Mouse (Mus musculus): ENCODE measurements at regions not wholly inside any gene's neighbourhood (a gene's known extent, or its start where the extent isn't known, plus 50 kb on each side); places are given as distances from the start of the nearest gene placed in this dataset.
"Not testable (repeated sequence)": the region's sequence is repeated elsewhere in the genome, so short reads cannot be mapped to it uniquely, and the experiment has no call there.

DNA sequence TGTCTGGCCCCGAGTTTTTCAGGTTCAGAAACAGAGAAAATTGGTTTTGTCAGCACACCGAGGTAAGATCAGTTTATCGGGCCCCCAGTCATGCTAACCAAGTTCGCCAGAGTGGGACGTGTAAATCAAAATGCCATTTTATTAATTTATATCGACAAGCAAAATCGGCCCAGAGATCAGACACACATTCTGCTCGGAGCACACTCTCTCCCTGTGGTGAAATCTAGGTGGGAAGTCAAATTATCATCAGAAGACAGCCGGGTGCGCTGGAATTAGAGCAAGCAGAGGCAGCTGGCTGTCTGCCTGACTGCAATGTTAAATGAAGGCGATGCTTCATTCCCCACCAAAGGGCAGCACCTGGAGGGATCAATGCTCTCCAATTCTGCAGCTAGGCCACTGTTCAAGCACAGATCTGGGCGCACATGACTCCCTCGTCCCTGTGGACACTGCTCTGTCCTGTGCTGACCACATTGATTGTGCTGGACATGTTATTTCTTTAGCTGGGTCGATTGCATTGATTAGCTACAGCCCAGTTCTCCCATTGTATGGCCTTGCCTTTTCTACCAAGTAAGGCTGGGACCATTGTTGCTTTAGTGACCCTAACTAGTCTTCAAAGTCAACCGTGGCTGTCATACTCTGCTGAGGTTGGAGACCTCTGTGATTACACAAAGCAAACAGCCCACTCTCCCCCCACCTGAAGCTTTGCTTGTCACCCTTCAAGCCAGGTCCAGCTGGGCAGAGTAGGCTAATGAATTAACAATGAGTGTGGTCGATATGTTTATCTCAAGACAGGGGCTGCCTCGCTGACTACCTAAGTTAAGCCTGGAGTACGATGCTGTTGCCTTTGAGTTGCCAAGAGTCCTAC lies 677.0 kb upstream of the Gm19410 start:
- H3K36me3 ChIP-seq (ENCODE audit: control insufficient read depth, insufficient read depth, low read length), result no peaks in the 10 kb centered on the region
- H3K4me3 ChIP-seq (ENCODE audit: low read length), result no peak overlapping the region
- no peak overlapping the region for H3K9ac ChIP-seq (ENCODE audit: low read depth, low read length)
- H3K4me2 ChIP-seq (ENCODE audit: low read depth, low read length), result no peak overlapping the region
- H3K9me3 ChIP-seq (ENCODE audit: control insufficient read depth, low read length), result no peaks in the 10 kb centered on the region
- ATAC-seq, result no peak
- no peak overlapping the region for H3K27ac ChIP-seq (ENCODE audit: low read length)
- no peaks in the 10 kb centered on the region for H3K4me1 ChIP-seq (ENCODE audit: control insufficient read depth, insufficient read depth, low read length)
- H3K27me3 ChIP-seq (replicated peaks; ENCODE audit: control insufficient read depth, insufficient read depth, low read length), result no peaks in the 10 kb centered on the region
- WGBS, result 70% methylated on average over 18 of the region's 18 CpGs

DNA sequence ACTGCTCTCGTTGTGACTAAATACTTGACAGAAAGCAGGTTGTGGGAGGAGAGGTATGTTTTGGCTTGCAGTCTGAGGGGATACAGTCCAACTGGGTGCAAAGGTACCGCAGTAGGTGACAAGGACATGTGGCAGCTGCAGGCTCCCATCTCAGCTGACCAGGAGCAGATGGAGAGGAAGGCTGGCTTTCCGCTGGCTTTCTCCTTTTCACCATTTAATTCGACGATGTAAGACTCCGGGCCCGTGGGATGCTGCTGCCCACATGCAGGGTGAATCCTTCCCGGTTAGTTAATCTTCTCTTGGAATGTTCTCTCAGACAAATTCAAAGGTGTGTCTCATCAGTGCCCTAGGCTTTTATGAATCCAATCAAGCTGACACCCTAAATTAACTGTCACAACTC lies 676.1 kb upstream of the Gm19410 start:
- H3K27me3 ChIP-seq (replicated peaks; ENCODE audit: control insufficient read depth, insufficient read depth, low read length), result no peaks in the 10 kb centered on the region
- no peak overlapping the region for H3K27ac ChIP-seq (ENCODE audit: low read length)
- H3K4me2 ChIP-seq (ENCODE audit: low read depth, low read length), result no peak overlapping the region
- 92% methylated on average over 8 of the region's 8 CpGs for WGBS
- H3K4me3 ChIP-seq (ENCODE audit: low read length), result no peak overlapping the region
- no peak for ATAC-seq
- H3K36me3 ChIP-seq (ENCODE audit: control insufficient read depth, insufficient read depth, low read length), result no peaks in the 10 kb centered on the region
- no peak overlapping the region for H3K9ac ChIP-seq (ENCODE audit: low read depth, low read length)
- no peaks in the 10 kb centered on the region for H3K9me3 ChIP-seq (ENCODE audit: control insufficient read depth, low read length)
- H3K4me1 ChIP-seq (ENCODE audit: control insufficient read depth, insufficient read depth, low read length), result no peaks in the 10 kb centered on the region

DNA sequence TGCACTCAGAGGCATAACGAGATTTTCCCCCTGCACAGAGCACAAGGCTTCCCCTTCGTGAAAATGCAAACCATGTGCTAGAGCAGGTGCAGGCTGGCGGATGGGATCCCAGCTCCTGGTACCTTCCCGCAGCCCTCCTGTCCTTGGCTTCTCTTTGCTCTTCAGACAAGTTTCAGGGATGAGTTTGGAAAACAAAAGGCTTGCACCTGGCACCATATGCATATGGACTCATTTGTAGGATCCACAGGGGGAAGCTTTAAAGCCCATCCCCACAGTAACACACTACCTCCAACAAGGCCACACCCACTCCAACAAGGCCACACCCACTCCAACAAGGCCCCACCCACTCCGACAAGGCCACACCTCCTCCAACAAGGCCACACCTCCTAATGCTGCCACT lies 663.9 kb upstream of the Gm19410 start:
- Histone ChIP-seq H3K4me2 (ENCODE audit: low read depth, low read length) (no peak overlapping the region), H3K9ac (ENCODE audit: low read depth, low read length) (no peak overlapping the region), H3K4me3 (ENCODE audit: low read length) (no peak overlapping the region), H3K4me1 (ENCODE audit: control insufficient read depth, insufficient read depth, low read length) (no peaks in the 10 kb centered on the region), H3K27ac (ENCODE audit: low read length) (no peak overlapping the region), H3K9me3 (ENCODE audit: control insufficient read depth, low read length) (no peaks in the 10 kb centered on the region), H3K27me3 (replicated peaks; ENCODE audit: control insufficient read depth, insufficient read depth, low read length) (no peaks in the 10 kb centered on the region), H3K36me3 (ENCODE audit: control insufficient read depth, insufficient read depth, low read length) (no peaks in the 10 kb centered on the region)
- ATAC-seq, result no peak
- WGBS, result 71% methylated on average over 5 of the region's 5 CpGs

DNA sequence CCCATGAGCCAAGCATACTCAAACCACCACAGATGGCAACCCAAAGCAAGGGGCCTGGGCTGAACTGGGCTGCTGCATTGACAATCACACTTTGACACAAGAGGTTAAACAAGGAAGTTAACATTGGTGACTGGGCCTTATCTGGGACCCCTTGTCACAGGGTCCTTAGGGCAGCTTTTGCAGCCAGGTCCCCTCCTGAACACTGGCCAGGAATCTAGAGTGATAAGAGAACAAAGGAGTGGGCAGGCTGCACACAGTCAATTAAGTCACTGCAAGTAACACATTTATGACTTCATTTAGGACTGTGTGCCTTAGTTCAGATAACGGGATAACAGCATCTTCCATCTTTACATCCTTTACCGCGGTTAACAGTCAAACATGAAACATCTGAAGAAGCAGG lies 663.5 kb upstream of the Gm19410 start:
- H3K4me2 ChIP-seq (ENCODE audit: low read depth, low read length); H3K27me3 ChIP-seq (replicated peaks; ENCODE audit: control insufficient read depth, insufficient read depth, low read length); H3K9me3 ChIP-seq (ENCODE audit: control insufficient read depth, low read length); H3K36me3 ChIP-seq (ENCODE audit: control insufficient read depth, insufficient read depth, low read length); H3K27ac ChIP-seq (ENCODE audit: low read length); H3K4me1 ChIP-seq (ENCODE audit: control insufficient read depth, insufficient read depth, low read length); H3K9ac ChIP-seq (ENCODE audit: low read depth, low read length); ATAC-seq; H3K4me3 ChIP-seq (ENCODE audit: low read length): not testable (repeated sequence)
- 62% methylated on average over 3 of the region's 3 CpGs for WGBS

DNA sequence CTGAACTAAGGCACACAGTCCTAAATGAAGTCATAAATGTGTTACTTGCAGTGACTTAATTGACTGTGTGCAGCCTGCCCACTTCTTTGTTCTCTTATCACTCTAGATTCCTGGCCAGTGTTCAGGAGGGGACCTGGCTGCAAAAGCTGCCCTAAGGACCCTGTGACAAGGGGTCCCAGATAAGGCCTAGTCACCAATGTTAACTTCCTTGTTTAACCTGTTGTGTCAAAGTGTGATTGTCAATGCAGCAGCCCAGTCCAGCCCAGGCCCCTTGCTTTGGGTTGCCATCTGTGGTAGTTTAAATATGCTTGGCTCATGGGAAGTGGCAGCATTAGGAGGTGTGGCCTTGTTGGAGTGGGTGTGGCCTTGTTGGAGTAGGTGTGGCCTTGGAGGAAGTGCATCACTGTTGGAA lies 661.1 kb upstream of the Gm19410 start:
- H3K36me3 ChIP-seq (ENCODE audit: control insufficient read depth, insufficient read depth, low read length); H3K9me3 ChIP-seq (ENCODE audit: control insufficient read depth, low read length); H3K4me2 ChIP-seq (ENCODE audit: low read depth, low read length); H3K9ac ChIP-seq (ENCODE audit: low read depth, low read length); H3K4me3 ChIP-seq (ENCODE audit: low read length); H3K27ac ChIP-seq (ENCODE audit: low read length); H3K4me1 ChIP-seq (ENCODE audit: control insufficient read depth, insufficient read depth, low read length); H3K27me3 ChIP-seq (replicated peaks; ENCODE audit: control insufficient read depth, insufficient read depth, low read length): not testable (repeated sequence)
- peak; percentile 74 for ATAC-seq

DNA sequence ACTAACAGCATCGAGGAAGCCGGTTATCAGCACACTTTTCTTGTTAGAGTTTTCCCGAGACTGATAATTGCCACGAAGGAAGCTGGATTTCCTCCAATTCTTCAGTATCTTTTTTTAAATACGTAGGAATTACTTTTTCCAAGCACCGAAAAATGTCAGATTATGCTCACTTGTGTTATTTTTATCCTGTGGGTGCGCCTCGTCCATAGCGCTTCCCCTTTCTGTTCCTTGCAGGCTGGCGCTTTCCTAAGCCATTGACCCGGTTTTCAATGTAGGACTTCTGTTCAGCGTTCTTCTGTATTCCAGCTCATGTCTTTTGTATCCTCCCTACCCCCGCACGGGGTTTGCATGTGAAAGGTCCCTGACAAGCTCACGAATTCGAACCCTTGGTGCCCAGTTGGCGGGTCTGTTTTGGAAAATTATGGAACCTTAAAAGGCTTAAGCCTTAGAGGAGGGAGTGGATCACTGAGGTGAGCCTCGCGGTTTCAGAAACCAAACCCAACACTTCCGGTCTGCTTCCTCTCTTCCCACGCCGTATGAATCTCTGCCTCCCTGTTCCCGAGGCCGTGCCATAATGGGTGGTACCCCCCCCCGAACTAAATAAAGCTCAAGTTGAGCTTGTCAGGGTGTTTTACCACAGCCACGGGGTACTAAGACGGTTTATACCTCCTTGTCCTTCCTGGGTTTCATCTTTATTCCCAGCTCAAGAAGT lies 655.9 kb upstream of the Gm19410 start:
- ATAC-seq, result no peak
- Histone ChIP-seq H3K4me3 (ENCODE audit: low read length) (no peak overlapping the region), H3K9me3 (ENCODE audit: control insufficient read depth, low read length) (no peaks in the 10 kb centered on the region), H3K36me3 (ENCODE audit: control insufficient read depth, insufficient read depth, low read length) (no peaks in the 10 kb centered on the region), H3K4me1 (ENCODE audit: control insufficient read depth, insufficient read depth, low read length) (peaks cover 3% of the 10 kb centered on the region; the same call in 1 of the 2 replicates), H3K27ac (ENCODE audit: low read length) (no peak overlapping the region), H3K4me2 (ENCODE audit: low read depth, low read length) (no peak overlapping the region), H3K27me3 (replicated peaks; ENCODE audit: control insufficient read depth, insufficient read depth, low read length) (no peaks in the 10 kb centered on the region), H3K9ac (ENCODE audit: low read depth, low read length) (no peak overlapping the region)
- WGBS, result 81% methylated on average over 27 of the region's 27 CpGs

DNA sequence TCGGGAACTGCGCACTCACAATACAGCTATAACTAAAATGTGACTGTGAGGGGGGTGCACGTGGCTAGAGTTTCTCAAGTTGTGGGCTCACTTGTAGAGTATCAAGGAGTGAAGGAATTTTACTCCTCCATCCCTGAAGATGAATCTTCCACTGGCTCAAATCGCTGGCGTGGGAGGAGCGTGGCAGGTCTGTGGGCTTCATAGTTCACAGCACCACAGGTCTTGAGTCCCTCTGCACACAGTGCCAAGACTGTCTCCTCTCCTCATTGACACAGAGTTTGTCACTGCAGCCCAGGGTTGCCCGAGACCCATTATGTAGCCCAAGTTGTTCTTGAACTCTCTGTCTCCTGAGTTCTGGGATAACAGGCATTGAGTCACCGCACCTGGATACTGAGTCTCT lies 655.3 kb upstream of the Gm19410 start:
- no peaks in the 10 kb centered on the region for H3K9me3 ChIP-seq (ENCODE audit: control insufficient read depth, low read length)
- no peaks in the 10 kb centered on the region for H3K36me3 ChIP-seq (ENCODE audit: control insufficient read depth, insufficient read depth, low read length)
- H3K27ac ChIP-seq (ENCODE audit: low read length), result no peak overlapping the region
- no peak for ATAC-seq
- no peak overlapping the region for H3K9ac ChIP-seq (ENCODE audit: low read depth, low read length)
- WGBS, result 93% methylated on average over 8 of the region's 8 CpGs
- no peak overlapping the region for H3K4me3 ChIP-seq (ENCODE audit: low read length)
- H3K4me2 ChIP-seq (ENCODE audit: low read depth, low read length), result no peak overlapping the region
- H3K4me1 ChIP-seq (ENCODE audit: control insufficient read depth, insufficient read depth, low read length), result peaks cover 3% of the 10 kb centered on the region; the same call in 1 of the 2 replicates
- H3K27me3 ChIP-seq (replicated peaks; ENCODE audit: control insufficient read depth, insufficient read depth, low read length), result no peaks in the 10 kb centered on the region

DNA sequence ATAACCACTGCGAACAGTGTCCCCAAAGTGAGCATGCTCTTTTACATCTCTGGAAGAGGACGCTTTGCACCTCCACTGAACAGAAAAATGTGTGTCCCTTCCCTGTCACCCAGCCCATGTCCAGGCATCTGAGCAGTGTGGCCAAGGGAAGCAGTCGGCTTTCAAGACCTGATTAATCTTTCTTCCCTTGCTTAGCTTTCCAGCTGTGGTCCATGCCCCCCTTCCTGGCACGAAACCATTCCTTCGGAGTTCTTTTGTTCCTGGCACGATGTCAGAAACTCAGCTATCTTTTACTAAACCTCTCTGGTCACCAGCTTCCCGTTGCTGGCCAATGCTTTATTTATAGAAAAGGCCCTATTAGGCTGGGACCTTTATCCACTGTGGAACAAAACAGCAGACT lies 654.5 kb upstream of the Gm19410 start:
- 68% methylated on average over 7 of the region's 7 CpGs for WGBS
- H3K4me3 ChIP-seq (ENCODE audit: low read length), result no peak overlapping the region
- no peak overlapping the region for H3K9ac ChIP-seq (ENCODE audit: low read depth, low read length)
- H3K27me3 ChIP-seq (replicated peaks; ENCODE audit: control insufficient read depth, insufficient read depth, low read length), result no peaks in the 10 kb centered on the region
- peaks cover 3% of the 10 kb centered on the region; the same call in 1 of the 2 replicates for H3K4me1 ChIP-seq (ENCODE audit: control insufficient read depth, insufficient read depth, low read length)
- no peaks in the 10 kb centered on the region for H3K9me3 ChIP-seq (ENCODE audit: control insufficient read depth, low read length)
- H3K36me3 ChIP-seq (ENCODE audit: control insufficient read depth, insufficient read depth, low read length), result no peaks in the 10 kb centered on the region
- no peak overlapping the region for H3K4me2 ChIP-seq (ENCODE audit: low read depth, low read length)
- no peak for ATAC-seq
- H3K27ac ChIP-seq (ENCODE audit: low read length), result no peak overlapping the region

DNA sequence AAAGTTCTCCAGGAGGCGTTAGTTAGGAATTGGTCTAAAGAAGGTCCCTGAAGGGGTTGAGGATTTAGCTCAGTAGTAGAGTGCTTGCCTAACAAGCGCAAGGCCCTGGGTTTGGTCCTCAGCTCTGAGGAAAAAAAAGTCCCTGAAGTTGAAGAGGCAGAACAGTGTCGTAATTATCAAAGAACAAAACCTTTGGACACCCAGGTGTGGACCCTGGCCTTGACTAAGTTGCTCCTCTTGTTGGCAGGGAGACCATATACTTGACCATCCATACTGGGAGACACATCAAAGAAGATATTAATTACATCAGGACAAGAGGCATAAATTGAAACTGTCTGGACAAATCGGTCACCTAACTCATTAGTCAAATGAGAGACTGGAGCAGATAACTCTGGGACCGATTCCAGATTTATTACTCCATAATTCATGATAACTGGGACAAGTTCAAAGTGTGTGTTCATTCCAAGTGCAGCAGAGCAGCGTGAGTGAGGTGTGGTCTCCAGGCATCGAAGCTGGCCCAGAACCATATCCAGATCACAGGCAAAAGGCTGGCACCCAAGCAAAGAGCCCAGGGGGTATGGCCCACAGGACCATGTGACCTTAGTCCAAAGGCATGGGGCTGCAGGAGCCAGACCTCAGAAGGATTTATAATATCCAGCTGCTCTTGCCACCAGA lies 652.9 kb upstream of the Gm19410 start:
- H3K4me2 ChIP-seq (ENCODE audit: low read depth, low read length), result no peak overlapping the region
- H3K27ac ChIP-seq (ENCODE audit: low read length), result no peak overlapping the region
- no peak overlapping the region for H3K9ac ChIP-seq (ENCODE audit: low read depth, low read length)
- ATAC-seq, result 0 out of 2 replicates have a peak, but pooled peaks have one; percentile 52
- H3K4me1 ChIP-seq (ENCODE audit: control insufficient read depth, insufficient read depth, low read length), result peaks cover 3% of the 10 kb centered on the region; the same call in 1 of the 2 replicates
- no peaks in the 10 kb centered on the region for H3K27me3 ChIP-seq (replicated peaks; ENCODE audit: control insufficient read depth, insufficient read depth, low read length)
- WGBS, result 62% methylated on average over 7 of the region's 7 CpGs
- H3K4me3 ChIP-seq (ENCODE audit: low read length), result no peak overlapping the region
- no peaks in the 10 kb centered on the region for H3K36me3 ChIP-seq (ENCODE audit: control insufficient read depth, insufficient read depth, low read length)
- no peaks in the 10 kb centered on the region for H3K9me3 ChIP-seq (ENCODE audit: control insufficient read depth, low read length)

All from intestine, embryonic 16.5 days (tissue).